Mouse (Mus musculus): Measurements from ENCODE around the gene Krt19.

DNA sequence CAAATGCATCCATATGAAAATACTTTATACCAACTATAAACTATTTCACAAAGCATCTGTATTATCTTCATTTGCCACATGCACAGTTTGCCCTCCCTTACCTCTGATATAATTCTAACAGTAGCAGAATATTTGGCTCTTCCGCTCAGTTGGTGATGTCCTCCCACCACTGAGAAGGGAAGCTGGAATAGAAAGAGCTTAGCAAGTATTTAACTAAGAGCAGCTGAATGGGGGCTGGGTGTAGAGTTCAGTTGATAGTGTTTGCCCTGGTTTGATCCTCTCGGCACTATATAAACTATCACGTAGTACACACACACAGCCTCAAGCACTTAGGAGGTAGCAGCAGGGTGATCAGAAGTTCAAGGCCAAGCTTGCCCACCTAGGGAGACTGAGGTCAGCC is 30.8 kb upstream of the Krt19 start:
- no peak for TF ChIP-seq CTCF (conservative IDR thresholded peaks at IDR 0.05; ENCODE audit: low read length)
- TF ChIP-seq NANOG (IDR thresholded peaks at IDR 0.05; ENCODE audit: borderline replicate concordance, low read length) = no peak
- TF ChIP-seq POU5F1 (IDR thresholded peaks at IDR 0.05; ENCODE audit: borderline replicate concordance, low read length) = no peak
